Mouse (Mus musculus) brain, embryonic 14.5 days (tissue): ENCODE results near the gene Ankrd11.

ENCODE experiments used
- CTCF ChIP-seq: fragments of 200-500 bp; IDR thresholded peaks from 2 replicates; pipeline ENCODE4 v1.5.1; 2012; ENCODE audit warnings: inconsistent platforms, mild to moderate bottlenecking, moderate library complexity, borderline replicate concordance; ENCODE audit not compliant: insufficient read depth, insufficient read length; ENCODE audit errors: extremely low read depth
- POLR2A ChIP-seq: fragments of 200-500 bp; IDR thresholded peaks from 2 replicates; pipeline ENCODE4 v1.6.1; 2012; ENCODE audit warnings: mild to moderate bottlenecking, inconsistent platforms, borderline replicate concordance; ENCODE audit not compliant: poor library complexity, insufficient read depth, insufficient read length, severe bottlenecking; ENCODE audit errors: extremely low read depth

DNA sequence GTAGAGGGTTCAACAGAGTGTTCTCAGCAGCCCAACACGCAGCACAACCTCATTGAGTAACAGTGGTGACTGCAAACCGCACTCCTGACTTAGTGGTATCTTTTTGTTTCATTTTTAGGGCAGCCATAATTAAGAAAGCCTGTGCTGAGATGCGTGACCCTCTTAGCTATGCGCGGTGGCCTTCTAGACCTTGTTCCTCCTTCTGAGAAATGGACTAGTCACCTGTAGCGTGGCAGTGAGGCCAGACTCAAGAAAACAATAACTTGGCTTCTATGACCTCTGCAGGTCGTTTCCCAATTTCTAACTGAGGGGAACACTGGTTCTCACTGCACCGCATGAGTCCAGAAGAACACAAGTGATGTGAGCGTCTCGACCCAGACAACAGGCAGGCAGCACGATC is 137.6 kb downstream of the Ankrd11 start:
- TF ChIP-seq CTCF (no peak), POLR2A (no peak)
